Mouse (Mus musculus) neutrophil, adult 5-6 weeks (primary cell): ENCODE data around the gene Ehd2. TPM values are rescaled to one million over a fixed set of nuclear protein-coding genes. Genes with fewer than 3 reads are reported as not detected.
A peak's percentile ranks its signal among the peaks of the same experiment; 100 is the strongest.

ENCODE experiments used
- ATAC-seq: fragments of 151-379, 151-347 bp; 2 replicates; pipeline ENCODE4 v1.8.0; 2017; ENCODE audit warnings: mild to moderate bottlenecking, moderate TSS enrichment; ENCODE audit not compliant: insufficient number of reproducible peaks, poor library complexity, low FRiP score, severe bottlenecking; ENCODE audit errors: extremely low read depth
- total RNA-seq: library from RNA; stranded (forward); fragments of 200-1000 nt; gene quantifications from 2 replicates; pipeline ENCODE4 v1.2.3, GENCODE M21; 2017

Gene Ehd2
- total RNA-seq = 2.1 and 3.1 TPM in 2 replicates

- 0 out of 2 replicates have a peak, but pooled peaks have one; percentile 16 for ATAC-seq
These were observed at the start of gene Ehd2 for GRCm38 (mm10) chr7:15967312-15967711. TSS of gene Ehd2 (minus strand) at chr7:15967567.

- no peak for ATAC-seq
These were observed 48.0 kb upstream of the Ehd2 start for GRCm38 (mm10) chr7:16015384-16015783.

- no peak for ATAC-seq
These were observed 47.3 kb upstream of the Ehd2 start for GRCm38 (mm10) chr7:16014521-16015175.

GRCm38 (mm10) chr7:16013722-16014275 is 46.4 kb upstream of the Ehd2 start:
- ATAC-seq = no peak

- ATAC-seq = peak; percentile 45; the same call in 1 of the 2 replicates
These were observed 45.4 kb upstream of the Ehd2 start for GRCm38 (mm10) chr7:16012576-16013263.

GRCm38 (mm10) chr7:16011418-16012085 is 44.2 kb upstream of the Ehd2 start:
- ATAC-seq = no peak

- no peak for ATAC-seq
These were observed 43.3 kb upstream of the Ehd2 start for GRCm38 (mm10) chr7:16010649-16011048.

- no peak for ATAC-seq
These were observed 42.3 kb upstream of the Ehd2 start for GRCm38 (mm10) chr7:16009636-16010035.

GRCm38 (mm10) chr7:16005020-16005419 is 37.7 kb upstream of the Ehd2 start:
- no peak for ATAC-seq

- ATAC-seq = no peak
These were observed 37.0 kb upstream of the Ehd2 start for GRCm38 (mm10) chr7:16004177-16004856.

GRCm38 (mm10) chr7:16003032-16003431 is 35.7 kb upstream of the Ehd2 start:
- no peak for ATAC-seq

- no peak for ATAC-seq
These were observed 34.8 kb upstream of the Ehd2 start for GRCm38 (mm10) chr7:16002171-16002570.

GRCm38 (mm10) chr7:16001691-16002090 is 34.3 kb upstream of the Ehd2 start:
- ATAC-seq = peak; percentile 9; the same call in 1 of the 2 replicates

- ATAC-seq = no peak
These were observed 26.4 kb upstream of the Ehd2 start for GRCm38 (mm10) chr7:15993789-15994188.

- ATAC-seq = no peak
These were observed 25.8 kb upstream of the Ehd2 start for GRCm38 (mm10) chr7:15993152-15993551.

GRCm38 (mm10) chr7:15991764-15992163 is 24.4 kb upstream of the Ehd2 start:
- no peak for ATAC-seq

- no peak for ATAC-seq
These were observed 20.4 kb upstream of the Ehd2 start for GRCm38 (mm10) chr7:15987661-15988356.

GRCm38 (mm10) chr7:15982729-15983407 is 15.5 kb upstream of the Ehd2 start:
- peak; percentile 54 for ATAC-seq
